In the genomic region with DNA sequence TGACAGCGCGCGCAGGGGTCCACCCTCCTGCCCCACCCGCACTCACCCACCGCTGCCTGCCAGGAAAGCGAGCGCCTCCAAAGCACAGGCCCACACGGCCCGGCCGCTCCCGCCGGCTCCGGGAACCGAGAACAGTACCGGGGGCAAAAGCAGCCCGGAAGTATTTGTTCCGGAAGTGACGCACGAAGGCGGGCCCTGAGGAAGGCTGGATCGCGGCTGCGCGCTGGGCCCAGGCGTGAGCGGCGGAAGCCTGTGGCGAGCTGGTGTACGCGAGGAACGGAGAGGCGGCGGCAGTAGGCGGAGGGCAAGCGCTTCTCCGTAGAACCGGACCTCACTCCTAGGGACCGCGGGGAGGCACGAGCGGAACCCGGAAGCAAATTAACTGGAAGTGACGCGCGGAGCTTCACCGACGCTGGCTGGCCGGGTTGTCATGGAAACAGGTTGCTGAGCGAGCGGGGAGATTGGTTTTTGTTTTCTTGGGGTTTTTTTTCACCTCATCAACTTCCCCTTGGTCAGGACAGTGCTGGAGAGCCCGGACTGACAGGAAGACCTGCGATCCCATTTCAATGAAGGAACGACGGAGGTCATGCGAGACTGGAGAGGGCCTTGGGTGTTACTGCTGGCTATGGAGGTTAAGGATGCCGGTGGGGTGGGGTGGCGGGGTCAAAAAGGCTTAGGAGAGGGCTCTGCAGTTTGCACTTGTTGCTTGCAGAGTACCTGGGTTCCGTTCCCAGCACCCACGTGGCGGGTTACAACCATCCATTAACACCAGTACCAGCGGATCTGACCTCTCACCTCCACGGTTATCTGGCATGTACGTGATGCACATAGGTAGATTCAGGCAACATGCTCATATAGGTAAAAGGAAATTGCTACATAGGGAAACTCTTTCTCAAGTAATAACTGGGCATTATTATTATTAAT, we compare ENCODE assay signal across 1 mouse cellular context.
TF ChIP-seq lines count a peak whose summit lies in the region.

Gene Spata2, minus strand, starts transcription at position 175 of the 924 bp plus-strand sequence.

TF ChIP-seq in MEL, 35 proteins besides CTCF, POLR2A, EP300 and RAD21 (continued from another document):
- TF ChIP-seq NRF1 (IDR thresholded peaks at IDR 0.05; ENCODE audit: insufficient read depth, low read depth, low read length, poor library complexity, severe bottlenecking) (peak; percentile 76), POLR2AphosphoS5 (IDR thresholded peaks at IDR 0.05; ENCODE audit: borderline replicate concordance, low read depth, low read length) (no peak), RCOR1 (IDR thresholded peaks at IDR 0.05; ENCODE audit: low read depth, low read length) (peak; percentile 41; the same call in 1 of the 2 replicates), MXI1 (IDR thresholded peaks at IDR 0.05; ENCODE audit: low read depth, low read length) (peak; percentile 92), ZNF384 (IDR thresholded peaks at IDR 0.05; ENCODE audit: low read depth, low read length) (peak; percentile 82), E2F4 (IDR thresholded peaks at IDR 0.05; ENCODE audit: borderline replicate concordance, low read depth, low read length) (no peak), MYC (IDR thresholded peaks at IDR 0.05; ENCODE audit: low read depth, low read length) (no peak; the same call in 1 of the 2 replicates), CHD1 (IDR thresholded peaks at IDR 0.05; ENCODE audit: low read depth, low read length) (no peak), ELF1 (IDR thresholded peaks at IDR 0.05; ENCODE audit: low read depth, low read length) (peak; percentile 85)
